Mouse (Mus musculus) heart, adult 8-10 months (tissue): Measurements from ENCODE around the gene Pbx1. TPM values are rescaled to one million over a fixed set of nuclear protein-coding genes. Genes with fewer than 3 reads are reported as not detected.

Experiments used
- DNase-seq: peaks from one replicate; pipeline ENCODE4 v3.0.0; 2022; ENCODE audit warnings: low spot score
- total RNA-seq, 4 experiments: library from RNA; stranded (reverse); gene quantifications; 2 replicates each; pipeline ENCODE4 v1.2.4; 2022

Pbx1 gene
- total RNA-seq, 4 experiments from 2014 or later, result 48.1 to 60.7 (median 56.2) TPM

DNA sequence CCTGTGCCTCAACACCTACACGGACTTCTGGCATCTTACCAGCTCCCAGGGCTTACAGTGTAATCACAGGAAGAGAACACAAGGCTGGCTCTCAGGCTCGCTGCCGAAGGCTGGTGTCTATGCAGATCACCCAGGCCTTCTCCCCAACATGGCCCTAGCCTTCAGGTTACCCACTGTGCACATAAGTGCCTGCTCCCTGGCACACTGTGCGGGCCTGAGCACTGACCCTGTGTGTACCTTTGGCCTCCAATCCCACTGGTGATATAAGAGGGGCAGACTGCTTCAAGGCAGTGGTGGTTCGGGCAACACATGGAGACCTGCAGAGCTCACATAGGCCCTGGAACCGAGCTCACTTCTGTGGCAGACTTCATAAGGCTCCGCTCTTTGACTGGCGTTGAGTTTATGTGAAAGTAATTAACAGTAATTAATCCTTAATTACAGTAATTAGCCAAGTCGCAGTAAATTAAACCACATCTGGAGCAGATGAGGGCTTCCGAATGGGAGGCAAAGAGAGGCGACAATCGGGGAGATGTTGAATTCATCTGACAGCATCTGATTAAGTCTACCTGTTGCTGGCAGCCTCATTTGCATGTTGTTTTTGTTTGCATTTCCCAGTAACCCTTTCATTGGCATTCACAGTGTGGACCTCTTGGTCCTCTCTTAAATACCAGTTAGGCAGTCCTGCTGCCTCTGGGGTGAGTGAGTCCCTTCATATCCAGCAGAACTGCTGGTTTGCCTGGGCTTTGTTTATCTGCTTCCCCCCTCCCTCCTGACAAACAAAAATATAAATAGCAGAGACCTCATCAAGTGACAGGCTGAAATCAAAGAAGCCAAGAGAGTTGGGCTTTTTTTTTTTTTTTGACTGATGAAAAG lies 163.1 kb downstream of the Pbx1 start:
- DNase-seq, result no peak

DNA sequence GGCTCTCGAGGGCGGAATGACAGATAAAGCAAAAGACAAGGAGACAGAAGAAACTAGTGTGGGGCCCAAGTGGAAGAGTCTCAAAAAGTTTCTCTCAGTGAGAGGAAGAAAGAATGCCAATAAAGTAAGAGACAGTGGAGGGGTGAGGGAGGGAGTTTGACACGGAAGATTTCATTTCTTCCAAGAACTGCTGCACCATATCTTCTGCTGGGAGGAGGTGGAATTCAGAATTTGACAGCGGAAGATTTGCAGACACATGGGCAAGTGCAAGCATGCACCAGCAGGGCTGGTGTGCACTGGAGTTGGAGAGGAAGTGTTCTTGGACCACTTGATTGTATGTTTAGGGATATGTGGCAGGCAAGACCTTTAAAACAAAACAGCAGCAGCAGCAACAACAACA lies 163.8 kb downstream of the Pbx1 start:
- no peak for DNase-seq

DNA sequence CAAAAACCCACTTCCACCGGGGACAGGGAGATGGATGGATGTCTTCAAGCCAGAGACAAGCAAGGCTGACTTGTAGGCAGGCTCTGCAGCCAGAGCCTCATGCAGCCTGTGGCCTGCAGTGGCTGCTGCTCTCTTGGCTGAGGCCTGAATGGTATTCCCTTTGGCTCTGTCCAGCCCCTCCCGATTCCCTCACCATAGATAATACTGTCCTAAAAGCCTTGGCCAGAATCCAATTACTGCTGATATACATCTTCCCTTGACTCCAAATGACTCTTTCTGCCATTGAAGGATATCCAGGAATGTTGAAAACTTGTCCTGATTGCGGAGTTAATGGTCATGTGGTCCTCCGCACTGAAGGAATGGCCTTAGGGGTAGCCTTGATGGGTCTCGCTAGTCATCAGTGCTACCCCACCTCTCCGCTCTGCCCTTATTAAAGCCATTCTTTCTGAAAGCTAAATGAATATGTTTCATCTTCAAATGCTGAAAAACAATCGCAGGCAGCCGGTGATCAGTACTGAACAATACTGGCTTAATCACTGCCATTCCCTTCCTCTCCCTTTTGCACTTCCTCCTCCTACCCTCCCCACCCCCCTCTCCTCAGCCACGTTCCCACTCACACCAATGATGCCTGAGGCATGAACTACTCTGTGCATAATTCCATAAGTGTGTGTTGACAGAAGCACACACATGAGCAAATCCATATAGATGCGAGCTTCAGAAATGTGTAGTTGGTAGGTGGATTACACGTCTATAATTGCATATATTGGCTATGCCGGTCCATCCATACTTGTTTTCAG lies 166.3 kb downstream of the Pbx1 start:
- DNase-seq, result no peak

DNA sequence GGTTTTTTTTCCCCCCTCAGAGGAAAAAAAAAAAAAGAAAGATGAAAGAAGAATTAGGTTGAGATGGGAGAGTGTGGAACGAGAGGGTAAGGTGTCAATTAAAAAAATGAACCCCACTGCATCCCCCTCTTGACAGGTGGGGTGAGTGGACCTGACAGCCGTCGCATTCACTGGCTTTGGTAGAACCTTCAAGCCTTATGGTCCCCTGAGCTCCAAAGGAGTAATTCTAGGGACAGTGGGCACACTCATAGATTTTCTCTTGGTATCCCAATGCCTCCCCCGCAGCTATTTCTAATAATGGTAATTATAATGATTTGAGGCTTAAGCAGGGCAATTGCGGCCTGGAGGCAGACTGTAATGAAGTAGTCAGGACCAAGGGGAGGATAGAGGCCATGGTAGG lies 167.0 kb downstream of the Pbx1 start:
- DNase-seq, result no peak

DNA sequence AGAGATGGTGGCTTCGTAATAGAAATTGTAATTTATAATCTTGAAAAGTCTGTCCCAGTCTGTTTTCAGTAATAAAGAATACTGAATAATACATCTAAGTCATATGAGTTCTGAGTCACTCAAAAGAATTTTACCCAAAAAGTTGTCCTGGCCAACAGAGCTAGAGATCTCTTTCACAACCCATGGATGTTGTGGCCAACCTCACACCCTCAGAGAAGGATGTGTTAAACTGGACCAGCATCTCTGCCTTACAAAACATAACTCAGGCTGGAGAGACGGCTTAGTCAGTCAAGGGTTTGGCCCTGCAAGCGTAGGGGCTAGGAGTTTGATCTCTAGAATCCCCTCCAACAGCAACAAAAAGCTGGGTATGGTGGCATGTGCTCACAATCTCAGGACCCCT lies 171.7 kb downstream of the Pbx1 start:
- DNase-seq, result peak; percentile 23

DNA sequence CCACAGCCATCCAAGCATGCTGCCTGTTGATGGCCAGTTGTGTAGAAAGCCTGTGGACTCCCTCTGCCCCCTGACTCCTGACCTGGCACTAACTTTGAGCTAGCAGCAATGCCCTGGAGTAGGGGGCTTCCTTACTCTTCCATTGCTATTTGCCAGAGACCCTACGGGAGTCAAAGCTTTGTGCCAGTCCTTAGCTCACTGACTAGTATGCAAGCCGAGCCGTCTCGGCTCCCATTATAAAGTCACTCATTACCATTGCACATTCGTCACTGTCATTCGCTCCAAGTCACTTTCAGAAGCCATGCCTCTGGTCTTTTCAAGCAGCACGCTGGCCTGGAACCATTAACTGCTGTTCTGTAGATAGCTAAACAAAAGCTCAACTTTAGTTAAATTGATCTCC lies 173.2 kb downstream of the Pbx1 start:
- no peak for DNase-seq

DNA sequence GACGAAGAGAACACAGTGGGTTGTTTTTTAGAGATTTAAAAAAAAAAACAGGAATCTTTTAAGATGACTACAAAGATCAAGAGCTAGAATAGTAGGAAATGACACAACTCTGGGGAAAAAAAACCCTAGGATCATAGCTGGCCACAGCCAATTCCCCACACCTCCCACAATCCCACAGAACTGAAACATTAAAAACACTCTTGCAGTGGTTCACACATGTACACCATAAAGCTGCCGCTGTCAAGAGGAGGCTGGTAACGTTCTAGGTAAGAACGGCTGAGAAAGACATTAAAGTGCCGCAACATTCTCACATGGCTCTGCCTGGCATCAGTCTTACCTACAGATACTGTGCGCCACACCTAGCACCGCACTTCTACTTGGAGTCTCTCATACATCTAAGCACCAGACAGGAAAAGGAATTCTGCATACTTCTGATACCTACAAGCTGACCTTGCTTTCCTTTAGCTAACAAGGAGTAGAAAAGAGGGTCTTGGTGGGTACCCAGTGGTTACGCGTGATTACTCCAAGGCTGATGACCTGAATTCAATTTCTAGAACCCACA lies 176.6 kb downstream of the Pbx1 start:
- DNase-seq, result no peak

DNA sequence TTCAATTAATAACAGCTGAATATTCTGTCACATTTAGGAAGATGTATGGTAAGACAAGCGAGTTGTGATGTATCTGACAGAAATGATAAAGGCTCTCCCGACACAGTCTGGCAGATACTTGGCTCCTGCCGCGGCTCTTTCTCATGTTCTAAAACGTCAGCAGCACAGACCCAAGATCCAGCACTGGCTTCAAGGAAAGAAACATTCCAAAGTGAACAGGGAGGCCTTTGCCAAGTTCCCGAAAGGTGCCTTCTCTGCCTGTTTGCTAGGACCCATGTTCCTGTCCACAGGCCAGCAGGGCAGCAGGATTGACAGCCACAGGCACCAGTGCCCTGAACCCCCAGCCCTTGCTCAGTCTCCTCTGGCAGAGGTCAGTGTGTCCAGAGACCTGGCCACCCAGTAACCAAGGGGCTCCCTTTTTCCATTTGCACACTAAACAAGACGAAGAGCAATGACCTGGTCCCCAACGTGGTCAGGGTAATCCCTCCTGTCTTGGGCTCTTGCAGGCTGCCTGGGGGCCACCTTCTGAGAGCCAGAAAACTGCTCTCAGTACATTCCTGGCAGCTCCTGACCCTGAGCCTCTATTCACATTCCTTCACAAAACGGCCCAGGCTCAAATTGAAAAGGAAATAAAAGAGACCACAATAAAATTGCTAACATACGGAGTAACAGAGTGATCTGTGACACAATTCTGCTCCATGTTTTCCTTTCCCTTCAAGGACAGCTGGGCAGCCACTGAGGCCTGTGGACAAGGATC lies 184.9 kb downstream of the Pbx1 start:
- DNase-seq, result peak; percentile 24

DNA sequence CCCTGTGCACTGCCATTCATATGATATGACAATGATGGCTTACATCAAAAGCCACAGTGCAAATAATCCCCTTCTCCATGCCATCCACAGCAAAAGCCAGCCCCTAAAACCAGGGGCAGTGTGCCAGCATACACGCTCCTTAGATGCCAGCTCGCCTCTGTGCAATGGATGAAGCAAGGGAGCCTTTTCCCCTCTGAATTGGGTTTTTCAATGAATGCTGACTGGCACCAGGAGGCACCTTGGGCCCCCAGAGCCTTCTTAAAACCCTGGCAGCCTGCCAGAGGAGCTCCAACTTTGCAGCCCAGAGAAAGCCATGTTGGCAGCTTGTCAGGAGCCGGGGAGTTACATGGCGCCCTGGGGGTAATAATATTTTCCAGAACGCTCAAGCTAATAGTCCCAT lies 186.5 kb downstream of the Pbx1 start:
- DNase-seq, result no peak

DNA sequence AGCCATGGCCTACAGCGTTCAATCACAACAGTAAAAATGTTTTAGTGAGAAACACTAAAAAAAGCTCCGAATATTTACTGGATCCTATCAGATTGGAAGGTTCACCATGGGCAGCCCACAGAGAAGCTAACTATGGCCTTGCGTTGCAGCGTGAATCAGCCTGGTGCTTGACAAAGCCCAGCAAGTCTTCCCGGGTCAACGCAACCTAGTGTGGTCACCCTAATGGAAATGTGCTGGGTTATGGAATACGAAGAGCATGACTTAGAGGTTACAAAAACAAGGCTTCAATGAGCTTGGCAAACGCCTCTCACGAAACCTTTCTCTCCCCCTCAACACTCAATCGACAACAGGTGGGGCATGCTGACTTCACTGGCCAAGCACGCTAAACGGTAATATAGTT lies 188.3 kb downstream of the Pbx1 start:
- DNase-seq, result no peak

DNA sequence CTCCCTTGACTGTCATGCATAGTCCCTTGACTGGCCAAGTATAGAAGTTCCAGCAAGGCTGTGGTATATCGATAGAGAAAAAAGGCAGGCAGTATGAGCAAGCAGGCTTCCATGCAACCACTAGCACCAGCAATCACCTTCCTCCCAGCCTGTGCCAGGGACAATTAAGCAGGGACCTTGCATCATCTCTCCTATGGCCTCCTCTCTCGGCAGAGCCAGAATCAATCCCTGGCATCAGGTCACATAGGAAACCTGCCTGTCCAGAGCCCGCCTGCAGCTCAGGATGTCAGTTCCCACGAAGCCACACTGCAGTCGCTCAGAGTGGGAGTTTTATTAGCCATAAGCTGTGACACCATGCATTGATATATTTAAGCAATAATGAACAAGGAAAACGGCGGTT lies 189.0 kb downstream of the Pbx1 start:
- no peak for DNase-seq

DNA sequence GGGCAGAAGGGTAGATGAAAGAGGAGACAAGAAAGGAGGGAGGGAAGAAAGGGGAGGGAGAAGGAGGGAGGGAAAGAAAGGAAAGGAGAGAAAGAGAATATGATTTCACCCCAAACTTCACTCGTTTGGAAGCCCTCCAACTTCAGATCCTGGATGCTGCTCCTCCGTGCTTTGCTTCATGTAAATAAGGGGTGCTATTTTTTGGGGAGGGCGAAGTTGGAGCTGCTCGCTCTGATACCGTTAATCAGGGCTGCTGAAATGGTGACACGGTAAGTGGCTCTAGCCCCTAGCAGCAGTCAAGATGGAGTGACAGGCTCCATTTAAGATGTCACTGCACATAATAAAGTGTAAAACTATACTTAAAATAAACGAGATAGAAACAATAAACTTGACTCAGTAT lies 190.8 kb downstream of the Pbx1 start:
- no peak for DNase-seq

DNA sequence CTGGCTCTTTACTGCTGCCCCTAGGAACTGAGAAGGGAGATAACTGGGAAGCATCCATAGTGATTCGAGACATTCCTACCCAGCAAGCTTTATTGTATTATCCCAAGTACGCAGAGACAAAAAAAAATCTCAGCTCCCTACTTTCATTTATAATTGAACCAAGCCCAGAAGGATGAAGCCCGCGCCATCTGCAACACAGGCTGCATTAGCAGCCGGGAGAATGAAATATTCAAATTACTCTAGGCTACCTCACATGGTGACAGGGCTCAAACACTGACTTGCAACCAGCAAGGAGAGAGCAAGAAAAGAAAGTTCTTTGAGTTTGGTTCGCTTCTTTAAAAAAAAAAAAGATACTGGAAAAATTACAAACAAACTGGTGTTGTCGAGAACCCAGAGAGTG lies 191.2 kb downstream of the Pbx1 start:
- no peak for DNase-seq

DNA sequence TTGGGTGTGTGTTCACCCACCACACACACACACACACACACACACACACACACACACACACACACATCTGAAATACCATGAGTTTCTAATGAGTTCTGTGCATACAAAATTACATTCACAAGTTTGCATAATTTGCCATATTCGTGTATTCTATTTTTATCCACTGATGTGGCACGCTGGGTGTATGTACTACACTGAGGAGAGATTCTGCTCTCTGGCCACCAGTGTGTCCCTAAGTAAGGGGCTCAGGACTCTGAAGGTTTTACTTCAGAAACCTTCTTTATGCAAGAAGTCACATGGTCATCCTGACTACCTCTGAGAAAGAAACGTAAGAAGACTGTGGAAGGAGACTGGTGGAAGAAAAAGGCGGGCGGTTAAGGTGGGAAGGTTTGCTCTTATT lies 191.7 kb downstream of the Pbx1 start:
- DNase-seq, result no peak

DNA sequence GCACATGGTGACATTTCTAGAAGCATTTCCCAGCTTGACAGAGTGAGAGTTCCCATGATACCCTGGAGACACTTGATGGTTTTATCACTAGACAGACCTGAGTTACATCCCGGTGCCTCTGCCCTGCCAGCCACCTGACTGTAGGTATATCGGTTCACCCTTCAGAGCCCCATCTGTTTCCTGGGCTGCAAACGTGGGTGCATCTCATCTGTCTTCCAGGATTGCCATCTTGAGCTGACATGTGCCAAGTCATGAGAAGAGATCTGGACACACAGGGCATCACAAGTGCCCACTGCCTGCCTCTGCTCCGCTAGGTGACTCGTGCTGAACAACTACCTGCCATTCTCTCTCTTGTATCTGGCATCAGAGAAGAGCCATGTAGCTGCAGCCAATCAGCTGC lies 196.0 kb downstream of the Pbx1 start:
- DNase-seq, result no peak

DNA sequence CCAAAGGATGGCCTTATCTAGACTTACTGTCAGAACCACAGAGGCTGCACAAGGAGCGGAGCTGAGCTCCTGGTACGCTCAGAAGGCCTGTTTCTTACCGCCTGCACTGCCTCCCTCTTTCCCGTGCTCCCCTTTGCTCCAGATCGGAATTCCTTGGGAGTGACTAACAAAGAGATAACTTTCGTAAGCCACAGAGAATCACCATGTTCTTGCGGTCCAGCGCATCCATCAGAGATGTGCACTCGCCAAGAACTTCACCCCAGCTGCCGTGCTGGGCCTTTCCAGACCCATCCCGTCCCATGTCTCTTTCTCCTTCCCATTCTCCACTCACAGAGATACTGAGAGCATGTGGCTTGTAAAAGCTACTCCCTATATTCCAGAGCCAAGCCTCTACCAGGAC lies 197.7 kb downstream of the Pbx1 start:
- no peak for DNase-seq

DNA sequence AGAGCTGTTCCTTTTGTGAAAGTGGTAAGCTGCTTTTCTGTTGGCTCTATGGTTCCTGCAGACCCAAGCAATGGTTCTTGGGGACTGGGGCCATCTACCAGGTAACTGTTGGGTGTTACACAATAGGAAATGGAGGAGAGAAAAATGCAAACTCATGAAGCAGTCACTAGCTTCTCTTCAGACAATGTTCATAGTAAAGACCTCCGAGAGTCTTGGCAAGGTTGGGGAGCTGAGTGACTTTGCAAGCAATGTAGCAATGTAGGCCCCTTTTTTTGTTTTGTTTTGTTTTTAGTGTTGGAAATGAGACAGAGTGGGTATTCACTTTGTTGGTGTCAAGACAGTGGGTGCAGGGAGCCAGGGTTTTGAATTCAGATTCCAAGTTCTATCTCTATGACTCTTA lies 198.9 kb downstream of the Pbx1 start:
- DNase-seq, result no peak

DNA sequence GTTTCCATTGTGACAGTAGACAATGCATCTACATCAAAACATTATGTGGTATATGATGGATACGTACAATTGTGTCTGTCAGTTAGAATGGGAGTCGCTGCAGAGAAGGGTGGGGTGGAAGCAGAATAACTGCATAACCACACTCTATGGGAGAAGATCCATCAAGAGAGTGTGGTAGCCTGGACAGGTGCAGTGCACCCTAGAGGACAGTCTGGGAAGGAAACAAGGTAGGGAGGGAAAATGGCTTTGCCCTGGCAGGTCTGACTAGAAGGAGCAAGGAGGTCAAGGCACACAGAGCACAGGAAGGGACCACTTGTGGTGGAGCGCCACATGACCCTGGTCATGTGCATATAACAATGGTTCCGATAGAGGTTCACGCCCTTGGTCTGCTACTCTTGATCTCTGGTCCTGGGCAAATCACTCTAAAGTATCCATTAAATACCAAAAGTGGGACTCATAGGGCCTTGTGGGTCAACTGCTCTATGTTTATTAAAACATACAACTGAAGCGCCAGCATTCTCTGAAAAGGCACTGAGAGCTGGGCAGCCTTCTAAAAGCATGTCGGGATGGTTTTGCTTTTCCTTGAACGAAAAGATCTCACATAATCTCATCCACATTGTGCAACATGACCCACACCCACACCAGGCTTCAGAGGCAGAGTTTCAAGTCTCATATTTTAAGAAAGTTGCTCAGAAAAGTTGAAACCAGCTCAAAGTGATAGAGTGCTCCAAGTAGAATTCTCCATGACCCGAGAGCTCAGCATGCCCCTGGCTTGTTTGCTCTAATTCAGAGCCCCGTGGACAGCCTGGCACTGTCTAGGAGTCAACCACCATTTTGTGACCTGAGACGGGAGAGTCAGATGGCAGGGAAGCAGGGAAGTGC lies 200.3 kb downstream of the Pbx1 start:
- no peak for DNase-seq

DNA sequence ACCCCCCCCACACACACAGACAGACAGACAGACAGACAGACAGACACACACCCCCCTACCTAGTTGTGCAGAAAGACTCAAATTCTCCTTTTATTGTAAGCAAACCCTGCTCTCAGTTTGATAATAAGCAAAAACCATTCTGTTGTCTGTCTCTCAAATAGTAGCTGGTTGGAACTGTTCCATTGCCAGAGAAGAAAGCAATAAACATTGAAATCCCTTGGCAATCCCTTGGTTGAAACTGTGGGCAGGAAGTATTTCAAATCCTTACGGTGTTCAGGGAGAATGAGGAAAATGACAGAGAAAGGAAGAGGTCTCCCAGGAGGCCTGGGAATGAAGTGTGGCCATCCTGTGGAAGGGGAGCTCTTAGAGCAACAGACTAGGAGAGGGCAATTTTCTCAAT lies 201.2 kb downstream of the Pbx1 start:
- DNase-seq, result no peak

DNA sequence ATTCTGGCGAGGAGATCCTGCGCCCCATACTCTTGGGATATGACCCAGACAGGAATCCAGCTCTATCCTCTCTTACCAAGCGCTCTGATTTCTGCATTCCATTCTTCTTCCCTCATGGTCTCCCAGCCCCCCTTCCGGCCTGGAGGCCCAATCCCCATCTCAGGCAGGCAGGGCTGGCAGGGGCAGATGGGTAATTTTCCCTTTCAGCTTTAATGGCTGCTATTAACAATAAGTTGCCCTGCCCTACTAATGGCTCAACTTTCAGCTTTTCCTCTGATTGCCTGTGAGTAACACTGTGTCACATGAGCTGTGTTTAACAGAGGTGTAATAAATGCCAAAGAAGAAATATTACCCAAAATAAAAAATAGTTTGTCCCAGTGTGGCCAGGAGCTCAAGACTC lies 201.9 kb downstream of the Pbx1 start:
- DNase-seq, result no peak
